Mouse (Mus musculus) liver, postnatal 0 days (tissue): ENCODE results near the gene Mbnl2. TPM values are rescaled to one million over a fixed set of nuclear protein-coding genes. Genes with fewer than 3 reads are reported as not detected.

Source experiments
- ATAC-seq: fragments of 200-750 bp; cut with Nextera tagmentation; 2 replicates; pipeline ENCODE4 v1.8.0; 2017; ENCODE audit warnings: mild to moderate bottlenecking, moderate library complexity
- DNase-seq: peaks from one replicate; pipeline ENCODE4 v3.0.0-alpha.2; 2016
- H3K27ac ChIP-seq: fragments of 300-500 bp; sonication (generic); 2 replicates; pipeline ENCODE4 v1.5.1; 2014; ENCODE audit warnings: antibody characterized with exemption, moderate library complexity, mild to moderate bottlenecking, low read depth
- H3K27me3 ChIP-seq: fragments of 300-500 bp; sonication (generic); 2 replicates; pipeline ENCODE4 v1.6.1; 2014; ENCODE audit warnings: low read length, control low read depth, mixed read lengths; ENCODE audit not compliant: insufficient read depth
- H3K36me3 ChIP-seq: fragments of 300-500 bp; sonication (generic); replicated peaks from 2 replicates; pipeline ENCODE4 v1.6.1; 2014; ENCODE audit warnings: mild to moderate bottlenecking, control low read depth, low read length, moderate library complexity, mixed read lengths; ENCODE audit not compliant: insufficient read depth
- H3K4me1 ChIP-seq: fragments of 300-500 bp; sonication (generic); 2 replicates; pipeline ENCODE4 v1.6.1; 2014; ENCODE audit warnings: antibody characterized with exemption, mild to moderate bottlenecking, control low read depth; ENCODE audit not compliant: insufficient read depth
- H3K4me2 ChIP-seq: fragments of 300-500 bp; sonication (generic); 2 replicates; pipeline ENCODE4 v1.6.1; 2014; ENCODE audit warnings: low read depth, mild to moderate bottlenecking, low read length, moderate library complexity, mixed read lengths
- H3K4me3 ChIP-seq: fragments of 300-500 bp; sonication (generic); 2 replicates; pipeline ENCODE4 v1.5.1; 2014; ENCODE audit warnings: low read depth, low read length
- H3K9ac ChIP-seq: fragments of 300-500 bp; sonication (generic); replicated peaks from 2 replicates; pipeline ENCODE4 v1.6.1; 2014; ENCODE audit warnings: mild to moderate bottlenecking, moderate library complexity
- H3K9me3 ChIP-seq: fragments of 300-500 bp; sonication (generic); 2 replicates; pipeline ENCODE4 v1.6.1; 2016; ENCODE audit warnings: mild to moderate bottlenecking, control low read depth, low read length, mixed read lengths
- CTCF ChIP-seq: sonication (generic); IDR thresholded peaks from 2 replicates; pipeline ENCODE4 v1.5.1; 2016; ENCODE audit warnings: antibody characterized with exemption, low read depth
- EP300 ChIP-seq: IDR thresholded peaks from 2 replicates; pipeline ENCODE4 v1.6.1; 2016; ENCODE audit warnings: antibody characterized with exemption, low read depth, mild to moderate bottlenecking
- WGBS: fragments of 180-500 bp; shearing (Covaris S2); extraction: QIAGEN DNeasy Blood & Tissue Kit; methylation state at CpG from one replicate; pipeline ENCODE4 v1.1.7; 2014; ENCODE audit not compliant: insufficient replicate concordance; 5-methylcytosine and 5-hydroxymethylcytosine counted together
- polyA plus RNA-seq: library from polyadenylated mRNA; unstranded; fragments of >200 nt; fragmentation: Nextera tagmentation; extraction: Ambion mirVana; gene quantifications from 2 replicates; pipeline ENCODE4 v1.2.1, GENCODE M21; 2015

The Mbnl2 gene
- polyA plus RNA-seq, 1 experiment from 2014 or later, result 16.9 TPM

DNA sequence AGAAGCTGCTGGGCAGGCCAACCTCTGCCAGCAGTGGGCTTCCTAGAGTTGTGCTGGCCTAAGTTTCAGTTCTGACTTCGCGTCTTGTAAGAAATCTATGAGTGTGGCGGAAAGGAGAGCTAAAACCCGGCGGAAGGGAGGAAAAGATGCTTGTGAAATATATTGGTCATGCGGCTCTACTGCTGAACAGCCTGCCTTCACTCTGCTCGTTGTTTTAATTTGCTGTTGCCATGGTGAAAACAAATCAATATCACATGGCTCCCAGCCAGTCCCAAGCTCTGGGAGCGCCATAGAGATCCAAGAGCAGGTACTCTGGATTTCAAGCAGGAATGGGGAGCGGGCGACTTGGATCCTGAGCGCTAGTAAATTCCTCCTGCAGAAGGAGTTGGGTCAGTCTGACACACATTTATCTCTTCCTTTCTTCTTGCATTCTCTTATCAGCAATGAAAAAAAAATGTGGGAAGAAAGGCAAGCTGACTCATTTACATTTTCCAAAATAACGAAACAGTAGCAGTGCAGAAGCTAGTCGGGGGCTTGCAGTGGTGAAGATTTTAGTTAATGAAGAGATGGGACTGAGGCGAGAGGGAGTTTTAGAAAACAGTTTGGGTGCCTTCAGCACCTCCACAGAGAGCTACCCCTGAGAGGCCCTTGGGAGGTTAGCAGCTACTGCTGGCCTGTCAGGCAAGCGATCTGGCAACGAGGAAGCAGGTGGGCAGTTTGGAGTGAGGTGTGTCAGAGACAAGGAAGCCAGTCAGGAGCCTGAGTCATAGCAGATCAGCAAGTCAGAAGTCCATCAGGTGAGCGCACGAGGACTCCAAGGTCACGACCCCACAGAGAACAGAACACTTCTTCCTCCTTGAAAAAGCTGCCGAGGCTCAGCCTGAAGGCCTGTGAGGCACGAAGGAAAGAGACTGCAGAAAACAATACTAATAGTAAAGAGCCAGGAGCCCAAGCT, 3.1 kb downstream of the Mbnl2 start:
- H3K27me3 ChIP-seq, result no peaks in the 10 kb centered on the region
- DNase-seq (peak; percentile 81), ATAC-seq (peak; percentile 65)
- H3K9ac ChIP-seq, result peak overlapping the region; percentile 69
- peak overlapping the region; percentile 92 for H3K27ac ChIP-seq
- no peaks in the 10 kb centered on the region for H3K36me3 ChIP-seq
- no peaks in the 10 kb centered on the region for H3K9me3 ChIP-seq
- peak overlapping the region; percentile 78 for H3K4me2 ChIP-seq
- H3K4me3 ChIP-seq, result peak overlapping the region; percentile 83
- TF ChIP-seq EP300, result peak; percentile 22; the same call in 1 of the 2 replicates
- TF ChIP-seq CTCF, result no peak
- 13% methylated on average over 21 of the region's 21 CpGs for WGBS
- H3K4me1 ChIP-seq, result peaks cover 47% of the 10 kb centered on the region

- no peak overlapping the region for H3K4me2 ChIP-seq
- H3K4me3 ChIP-seq, result no peak overlapping the region
- no peaks in the 10 kb centered on the region for H3K27me3 ChIP-seq
- H3K27ac ChIP-seq, result no peak overlapping the region
- no peaks in the 10 kb centered on the region for H3K36me3 ChIP-seq
- H3K9ac ChIP-seq, result no peak overlapping the region
- TF ChIP-seq EP300, result no peak
- no peak for TF ChIP-seq CTCF
- H3K4me1 ChIP-seq, result peaks cover 46% of the 10 kb centered on the region
- DNase-seq, result no peak
- no peaks in the 10 kb centered on the region for H3K9me3 ChIP-seq
- ATAC-seq, result no peak
Measured at GRCm38 (mm10) chr14:120280136-120280535, 4.7 kb downstream of the Mbnl2 start.

GRCm38 (mm10) chr14:120283787-120284186, 8.3 kb downstream of the Mbnl2 start:
- ATAC-seq (no peak), DNase-seq (no peak)
- H3K9ac ChIP-seq, result no peak overlapping the region
- H3K4me3 ChIP-seq, result no peak overlapping the region
- H3K4me2 ChIP-seq, result no peak overlapping the region
- no peaks in the 10 kb centered on the region for H3K9me3 ChIP-seq
- TF ChIP-seq EP300 (no peak), CTCF (no peak)
- no peaks in the 10 kb centered on the region for H3K27me3 ChIP-seq
- peaks cover 45% of the 10 kb centered on the region for H3K4me1 ChIP-seq
- 78% methylated on average over 8 of the region's 8 CpGs for WGBS
- H3K36me3 ChIP-seq, result no peaks in the 10 kb centered on the region
- H3K27ac ChIP-seq, result no peak overlapping the region

DNA sequence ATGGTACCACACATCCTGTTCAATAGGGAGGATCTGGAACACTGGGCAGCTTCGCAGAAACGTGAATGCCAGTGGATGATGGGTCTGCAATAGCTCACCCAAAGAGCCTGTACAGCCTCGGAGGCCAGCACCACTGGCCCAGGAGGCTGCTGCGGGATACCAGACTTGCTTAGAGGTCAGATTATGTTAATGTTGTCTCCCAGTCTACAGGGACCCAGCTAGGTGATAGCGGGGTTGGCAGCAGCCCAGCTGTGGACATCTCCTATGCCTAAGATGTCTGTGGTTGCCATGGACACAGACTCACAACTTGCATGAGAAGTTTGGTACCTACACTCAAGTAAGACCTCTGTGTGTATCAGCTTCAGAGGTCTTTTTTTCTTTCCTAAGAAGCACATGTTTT, 9.0 kb downstream of the Mbnl2 start:
- DNase-seq (no peak), ATAC-seq (no peak)
- no peak overlapping the region for H3K9ac ChIP-seq
- H3K9me3 ChIP-seq, result no peaks in the 10 kb centered on the region
- no peaks in the 10 kb centered on the region for H3K36me3 ChIP-seq
- no peaks in the 10 kb centered on the region for H3K27me3 ChIP-seq
- no peak for TF ChIP-seq EP300
- TF ChIP-seq CTCF, result no peak
- no peak overlapping the region for H3K4me2 ChIP-seq
- no peak overlapping the region for H3K4me3 ChIP-seq
- H3K4me1 ChIP-seq, result peaks cover 39% of the 10 kb centered on the region
- H3K27ac ChIP-seq, result no peak overlapping the region
- WGBS, result 82% methylated on average over 5 of the region's 5 CpGs

DNA sequence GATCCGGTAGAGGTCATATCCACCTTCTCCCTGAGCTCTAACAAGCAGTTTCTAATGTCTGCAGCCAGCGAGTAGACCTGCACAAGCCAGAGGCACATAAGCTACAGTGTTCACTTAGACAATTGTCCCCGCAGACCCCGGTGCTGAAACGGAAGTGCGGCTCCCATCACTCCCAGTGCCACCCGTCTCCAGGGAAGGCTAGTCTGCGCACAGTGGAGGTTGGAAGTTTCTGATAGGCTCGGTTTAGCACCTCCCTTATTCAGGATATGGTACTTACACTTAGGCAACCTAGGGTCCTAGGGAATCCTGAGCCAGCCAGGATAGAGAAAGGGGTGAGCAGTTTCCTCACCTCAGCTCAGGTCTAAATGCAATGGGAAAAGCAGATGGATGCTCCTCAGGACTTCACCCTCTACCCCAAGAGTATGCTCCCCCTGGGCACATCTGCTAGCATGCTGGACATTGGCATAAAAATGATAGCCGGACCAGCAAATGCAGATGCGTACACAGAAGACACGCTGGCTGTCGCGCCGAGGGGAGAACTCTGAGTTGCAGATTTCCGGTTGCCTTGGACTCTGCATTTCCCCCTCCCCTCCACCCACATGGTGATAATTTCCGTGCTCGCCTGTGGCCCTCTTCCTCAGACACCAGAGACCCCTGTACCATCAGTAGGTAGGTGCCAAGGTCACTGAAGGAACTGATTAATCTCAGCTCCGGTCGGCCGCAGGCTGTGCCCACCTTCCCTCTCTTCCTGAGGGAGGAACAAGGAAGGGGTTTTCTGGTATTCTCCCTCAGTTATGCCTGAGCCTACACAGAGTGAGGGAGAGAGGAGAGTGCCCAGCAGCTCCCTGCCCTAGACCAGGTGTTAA, 11.9 kb downstream of the Mbnl2 start:
- Histone ChIP-seq H3K36me3 (no peaks in the 10 kb centered on the region), H3K4me3 (no peak overlapping the region), H3K27me3 (no peaks in the 10 kb centered on the region), H3K4me1 (peaks cover 19% of the 10 kb centered on the region), H3K4me2 (peak overlapping the region; percentile 10), H3K9me3 (no peaks in the 10 kb centered on the region), H3K9ac (no peak overlapping the region), H3K27ac (0 out of 2 replicates have a peak overlapping the region, but pooled peaks have one; percentile 18)
- WGBS, result 34% methylated on average over 21 of the region's 21 CpGs
- DNase-seq (no peak), ATAC-seq (no peak)
- TF ChIP-seq EP300, result no peak

DNA sequence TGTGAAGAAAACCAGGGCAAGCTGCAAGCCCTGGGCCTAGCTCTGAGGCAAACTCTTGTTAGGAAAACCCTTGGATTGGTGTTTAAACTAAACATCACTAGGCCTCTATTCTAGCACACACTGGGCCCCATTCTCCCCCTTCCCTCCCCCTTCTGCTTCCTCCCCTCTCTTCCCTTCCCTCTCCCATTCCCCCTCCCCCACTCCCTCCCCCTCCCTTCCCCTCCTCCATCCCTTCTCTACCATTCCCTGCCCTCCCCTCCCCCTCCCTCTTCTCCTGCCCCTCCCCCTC, 12.5 kb downstream of the Mbnl2 start:
- Histone ChIP-seq H3K4me3 (no peak overlapping the region), H3K4me1 (peaks cover 21% of the 10 kb centered on the region), H3K4me2 (no peak overlapping the region), H3K9ac (no peak overlapping the region), H3K27me3 (no peaks in the 10 kb centered on the region), H3K27ac (0 out of 2 replicates have a peak overlapping the region, but pooled peaks have one; percentile 18), H3K36me3 (no peaks in the 10 kb centered on the region), H3K9me3 (no peaks in the 10 kb centered on the region)
- TF ChIP-seq CTCF, result no peak
- TF ChIP-seq EP300, result no peak
- ATAC-seq, result no peak
- no peak for DNase-seq
